Mouse (Mus musculus) hindbrain, embryonic 11.5 days (tissue): Measurements from ENCODE around the gene Sema5b. TPM values are rescaled to one million over a fixed set of nuclear protein-coding genes. Genes with fewer than 3 reads are reported as not detected.
"Not testable (repeated sequence)": the region's sequence is repeated elsewhere in the genome, so short reads cannot be mapped to it uniquely, and the experiment has no call there.

Source experiments
- ATAC-seq: fragments of 200-750 bp; cut with Nextera tagmentation; 2 replicates; pipeline ENCODE4 v1.8.0; 2017; ENCODE audit warnings: mild to moderate bottlenecking, moderate TSS enrichment, moderate library complexity; ENCODE audit not compliant: low FRiP score
- DNase-seq: peaks from one replicate; pipeline ENCODE4 v3.0.0-alpha.2; 2015; ENCODE audit warnings: low spot score
- H3K27ac ChIP-seq: fragments of 300-500 bp; sonication (generic); 2 replicates; pipeline ENCODE4 v1.5.1; 2014; ENCODE audit warnings: mild to moderate bottlenecking, low read depth, low read length
- H3K27me3 ChIP-seq: fragments of 300-500 bp; sonication (generic); 2 replicates; pipeline ENCODE4 v1.6.1; 2014; ENCODE audit warnings: mild to moderate bottlenecking, low read length, moderate library complexity, mixed read lengths; ENCODE audit not compliant: control insufficient read depth, insufficient read depth
- H3K36me3 ChIP-seq: fragments of 300-500 bp; sonication (generic); 2 replicates; pipeline ENCODE4 v1.6.1; 2014; ENCODE audit warnings: mild to moderate bottlenecking, low read length, moderate library complexity, mixed read lengths; ENCODE audit not compliant: control insufficient read depth, insufficient read depth
- H3K4me1 ChIP-seq: fragments of 300-500 bp; sonication (generic); replicated peaks from 2 replicates; pipeline ENCODE4 v1.6.1; 2014; ENCODE audit warnings: low read length, mixed read lengths; ENCODE audit not compliant: control insufficient read depth, insufficient read depth
- H3K4me2 ChIP-seq: fragments of 300-500 bp; sonication (generic); replicated peaks from 2 replicates; pipeline ENCODE4 v1.6.1; 2014; ENCODE audit warnings: mild to moderate bottlenecking, low read depth, low read length
- H3K4me3 ChIP-seq: fragments of 300-500 bp; sonication (generic); 2 replicates; pipeline ENCODE4 v1.5.1; 2014; ENCODE audit warnings: low read depth, low read length
- H3K9ac ChIP-seq: fragments of 300-500 bp; sonication (generic); 2 replicates; pipeline ENCODE4 v1.6.1; 2014; ENCODE audit warnings: low read depth, low read length
- H3K9me3 ChIP-seq: fragments of 300-500 bp; sonication (generic); 2 replicates; pipeline ENCODE4 v1.6.1; 2016; ENCODE audit warnings: low read length; ENCODE audit not compliant: control insufficient read depth
- WGBS: fragments of 180-500 bp; shearing (Covaris S2); extraction: QIAGEN DNeasy Blood & Tissue Kit; methylation state at CpG from one replicate; pipeline ENCODE4 v1.1.7; 2014; 5-methylcytosine and 5-hydroxymethylcytosine counted together
- polyA plus RNA-seq: library from polyadenylated mRNA; unstranded; fragments of >200 nt; fragmentation: Nextera tagmentation; extraction: Ambion mirVana; gene quantifications from 2 replicates; pipeline ENCODE4 v1.2.1, GENCODE M21; 2014

The Sema5b gene
- polyA plus RNA-seq, 1 experiment from 2014 or later, result 30.1 TPM

DNA sequence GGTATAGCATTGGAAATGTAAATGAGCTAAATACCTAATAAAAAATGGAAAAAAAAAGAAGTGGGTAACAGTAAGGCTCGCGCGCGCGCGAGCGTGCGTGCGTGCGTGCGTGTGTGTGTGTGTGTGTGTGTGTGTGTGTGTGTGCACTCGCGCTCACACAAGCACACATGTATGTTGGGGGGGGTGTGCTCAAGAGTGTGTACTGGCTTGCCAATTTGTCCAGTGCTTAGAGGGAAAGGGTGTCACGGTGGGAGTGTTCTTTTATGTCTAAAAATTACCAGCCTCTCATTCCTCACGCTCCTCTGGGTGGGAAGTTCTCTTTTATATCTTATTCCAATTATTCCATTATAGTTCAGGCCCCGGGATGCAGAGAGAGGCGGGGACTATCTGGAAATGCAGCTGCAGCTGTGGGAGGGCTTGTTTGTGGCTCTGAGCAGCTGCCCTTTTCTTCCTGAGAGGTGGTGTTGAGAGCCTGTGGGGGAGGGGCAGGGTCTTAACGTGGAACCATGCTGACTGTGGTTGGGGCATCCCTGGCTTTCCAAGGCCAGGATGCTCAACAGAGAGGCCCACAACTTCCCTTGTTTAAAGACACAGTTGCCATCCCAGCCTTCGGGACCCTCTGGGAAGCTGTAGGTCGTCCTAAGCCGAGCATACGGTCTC lies 23.4 kb downstream of the Sema5b start:
- Histone ChIP-seq H3K9ac (no peak overlapping the region; the same call in 1 of the 2 replicates), H3K27me3 (no peaks in the 10 kb centered on the region), H3K4me3 (no peak overlapping the region), H3K36me3 (no peaks in the 10 kb centered on the region), H3K4me1 (0 out of 2 replicates have a peak, but pooled peaks cover 2% of the 10 kb centered on the region), H3K27ac (peak overlapping the region; percentile 62), H3K4me2 (peak overlapping the region; percentile 18; the same call in 1 of the 2 replicates), H3K9me3 (no peaks in the 10 kb centered on the region)
- DNase-seq (peak; percentile 81), ATAC-seq (peak; percentile 78)
- WGBS, result 59% methylated on average over 22 of the region's 22 CpGs

DNA sequence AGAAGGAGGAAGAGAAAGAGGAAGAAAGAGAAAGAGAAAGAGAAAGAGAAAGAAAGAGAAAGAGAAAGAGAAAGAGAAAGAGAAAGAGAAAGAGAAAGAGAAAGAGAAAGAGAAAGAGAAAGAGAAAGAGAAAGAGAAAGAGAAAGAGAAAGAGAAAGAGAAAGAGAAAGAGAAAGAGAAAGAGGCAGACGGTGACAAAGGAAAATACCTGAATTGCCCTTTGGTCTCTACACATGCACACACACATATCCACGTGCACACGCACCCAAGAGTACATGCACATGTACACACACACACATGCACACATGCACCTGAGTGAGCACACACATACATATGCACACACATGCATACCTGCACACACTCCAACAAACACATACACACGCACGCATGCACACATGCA lies 24.7 kb downstream of the Sema5b start:
- not testable (repeated sequence) for H3K9me3 ChIP-seq, H3K4me3 ChIP-seq, DNase-seq, H3K4me1 ChIP-seq, H3K27ac ChIP-seq, H3K9ac ChIP-seq, H3K36me3 ChIP-seq, ATAC-seq, H3K4me2 ChIP-seq, H3K27me3 ChIP-seq
- 97% methylated on average over 5 of the region's 5 CpGs for WGBS

- 63% methylated on average over 15 of the region's 15 CpGs for WGBS
- Histone ChIP-seq H3K9me3 (no peaks in the 10 kb centered on the region), H3K27ac (no peak overlapping the region), H3K27me3 (no peaks in the 10 kb centered on the region), H3K4me2 (no peak overlapping the region), H3K36me3 (no peaks in the 10 kb centered on the region), H3K4me1 (peaks cover 2% of the 10 kb centered on the region; the same call in 1 of the 2 replicates), H3K9ac (no peak overlapping the region), H3K4me3 (no peak overlapping the region)
- DNase-seq (no peak), ATAC-seq (no peak)
These were observed 27.4 kb downstream of the Sema5b start for GRCm38 (mm10) chr16:35568225-35568880.

GRCm38 (mm10) chr16:35569347-35569746 lies 28.4 kb downstream of the Sema5b start:
- H3K27ac ChIP-seq, result no peak overlapping the region
- H3K36me3 ChIP-seq, result no peaks in the 10 kb centered on the region
- H3K4me3 ChIP-seq, result no peak overlapping the region
- ATAC-seq (no peak), DNase-seq (no peak)
- peaks cover 2% of the 10 kb centered on the region; the same call in 1 of the 2 replicates for H3K4me1 ChIP-seq
- no peak overlapping the region for H3K9ac ChIP-seq
- no peak overlapping the region for H3K4me2 ChIP-seq
- no peaks in the 10 kb centered on the region for H3K9me3 ChIP-seq
- H3K27me3 ChIP-seq, result no peaks in the 10 kb centered on the region
- 62% methylated on average over 2 of the region's 2 CpGs for WGBS

- ATAC-seq, result no peak
- H3K27ac ChIP-seq, result no peak overlapping the region
- peaks cover 2% of the 10 kb centered on the region; the same call in 1 of the 2 replicates for H3K4me1 ChIP-seq
These were observed 28.8 kb downstream of the Sema5b start for GRCm38 (mm10) chr16:35569758-35570157.

GRCm38 (mm10) chr16:35570627-35571026 lies 29.7 kb downstream of the Sema5b start:
- Histone ChIP-seq H3K9me3 (no peaks in the 10 kb centered on the region), H3K36me3 (no peaks in the 10 kb centered on the region), H3K4me1 (peaks cover 2% of the 10 kb centered on the region; the same call in 1 of the 2 replicates), H3K9ac (no peak overlapping the region), H3K4me3 (no peak overlapping the region), H3K4me2 (no peak overlapping the region), H3K27ac (no peak overlapping the region), H3K27me3 (no peaks in the 10 kb centered on the region)
- ATAC-seq (no peak), DNase-seq (no peak)
- 45% methylated on average over 12 of the region's 12 CpGs for WGBS

More at GRCm38 (mm10) chr16:35569758-35570157, 28.8 kb downstream of the Sema5b start:
- H3K9ac ChIP-seq, result no peak overlapping the region
- H3K36me3 ChIP-seq, result no peaks in the 10 kb centered on the region
- H3K4me2 ChIP-seq, result no peak overlapping the region
- 61% methylated on average over 9 of the region's 9 CpGs for WGBS
- H3K9me3 ChIP-seq, result no peaks in the 10 kb centered on the region
- no peak for DNase-seq
- H3K4me3 ChIP-seq, result no peak overlapping the region
- H3K27me3 ChIP-seq, result no peaks in the 10 kb centered on the region

DNA sequence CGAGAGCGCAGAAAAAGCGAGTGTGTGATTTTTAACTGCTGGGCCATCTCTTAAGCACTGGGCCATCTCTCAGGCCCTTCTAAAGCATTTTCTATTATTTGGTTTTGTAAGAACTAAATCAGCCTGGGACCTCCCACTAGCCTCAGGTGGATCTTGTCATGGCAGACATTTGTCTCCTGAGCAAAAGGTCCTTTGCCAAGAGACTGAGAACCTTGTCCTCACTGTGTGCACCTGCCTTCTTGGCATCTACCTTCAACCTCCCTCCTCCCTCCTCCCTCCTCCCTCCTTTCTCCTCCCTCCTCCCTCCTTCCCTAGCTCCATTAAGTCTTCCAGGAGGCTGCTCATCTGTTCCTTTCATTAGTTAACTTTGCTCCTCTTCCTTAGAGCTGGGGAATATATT lies 32.6 kb downstream of the Sema5b start:
- Histone ChIP-seq H3K27ac (no peak overlapping the region), H3K27me3 (no peaks in the 10 kb centered on the region), H3K4me1 (no peaks in the 10 kb centered on the region; the same call in 1 of the 2 replicates), H3K4me3 (no peak overlapping the region), H3K4me2 (no peak overlapping the region), H3K9ac (no peak overlapping the region), H3K36me3 (no peaks in the 10 kb centered on the region), H3K9me3 (no peaks in the 10 kb centered on the region)
- DNase-seq (no peak), ATAC-seq (no peak)
- WGBS, result 94% methylated on average over 3 of the region's 3 CpGs

- Histone ChIP-seq H3K4me2 (no peak overlapping the region), H3K9ac (no peak overlapping the region), H3K9me3 (no peaks in the 10 kb centered on the region), H3K4me3 (no peak overlapping the region), H3K4me1 (peaks cover 8% of the 10 kb centered on the region; the same call in 1 of the 2 replicates), H3K27ac (no peak overlapping the region), H3K36me3 (no peaks in the 10 kb centered on the region), H3K27me3 (no peaks in the 10 kb centered on the region)
- ATAC-seq, result no peak
- 81% methylated on average over 11 of the region's 11 CpGs for WGBS
- DNase-seq, result no peak
These were observed 36.4 kb downstream of the Sema5b start for GRCm38 (mm10) chr16:35577181-35577941.
